Mouse (Mus musculus) embryonic facial prominence, embryonic 11.5 days (tissue): Measurements from ENCODE around the gene Plxnb2. TPM values are rescaled to one million over a fixed set of nuclear protein-coding genes. Genes with fewer than 3 reads are reported as not detected.

Source experiments
- ATAC-seq: fragments of 200-750 bp; cut with Nextera tagmentation; replicated peaks from 2 replicates; pipeline ENCODE4 v1.8.0; 2017; ENCODE audit warnings: low read depth; ENCODE audit not compliant: insufficient number of reproducible peaks, low FRiP score, low TSS enrichment
- DNase-seq: peaks from one replicate; pipeline ENCODE4 v3.0.0-alpha.2; 2015; ENCODE audit warnings: low spot score
- H3K27ac ChIP-seq: fragments of 300-500 bp; sonication (generic); replicated peaks from 2 replicates; pipeline ENCODE4 v1.5.1; 2014; ENCODE audit warnings: mild to moderate bottlenecking, low read depth, low read length, control low read depth
- H3K27me3 ChIP-seq: fragments of 300-500 bp; sonication (generic); 2 replicates; pipeline ENCODE4 v1.6.1; 2014; ENCODE audit warnings: mild to moderate bottlenecking, low read length, moderate library complexity, mixed read lengths; ENCODE audit not compliant: control insufficient read depth, insufficient read depth
- H3K36me3 ChIP-seq: fragments of 300-500 bp; sonication (generic); replicated peaks from 2 replicates; pipeline ENCODE4 v1.6.1; 2014; ENCODE audit warnings: low read depth, mild to moderate bottlenecking, low read length, moderate library complexity, mixed read lengths; ENCODE audit not compliant: control insufficient read depth, insufficient read depth
- H3K4me1 ChIP-seq: fragments of 300-500 bp; sonication (generic); 2 replicates; pipeline ENCODE4 v1.6.1; 2014; ENCODE audit warnings: low read length, mixed read lengths; ENCODE audit not compliant: control insufficient read depth, insufficient read depth
- H3K4me2 ChIP-seq: fragments of 300-500 bp; sonication (generic); 2 replicates; pipeline ENCODE4 v1.6.1; 2014; ENCODE audit warnings: low read depth, mild to moderate bottlenecking, control low read depth, low read length, moderate library complexity
- H3K4me3 ChIP-seq: fragments of 300-500 bp; sonication (generic); 2 replicates; pipeline ENCODE4 v1.5.1; 2014; ENCODE audit warnings: low read depth, low read length, control low read depth
- H3K9ac ChIP-seq: fragments of 300-500 bp; sonication (generic); replicated peaks from 2 replicates; pipeline ENCODE4 v1.6.1; 2014; ENCODE audit warnings: mild to moderate bottlenecking, control low read depth, low read length
- H3K9me3 ChIP-seq: fragments of 300-500 bp; sonication (generic); replicated peaks from 2 replicates; pipeline ENCODE4 v1.6.1; 2016; ENCODE audit warnings: mild to moderate bottlenecking, low read length, inconsistent platforms, mixed read lengths; ENCODE audit not compliant: control insufficient read depth
- WGBS: fragments of 180-500 bp; shearing (Covaris S2); extraction: QIAGEN DNeasy Blood & Tissue Kit; methylation state at CpG from one replicate; pipeline ENCODE4 v1.1.7; 2014; 5-methylcytosine and 5-hydroxymethylcytosine counted together
- polyA plus RNA-seq: library from polyadenylated mRNA; unstranded; fragments of >200 nt; fragmentation: Nextera tagmentation; extraction: Ambion mirVana; gene quantifications from 2 replicates; pipeline ENCODE4 v1.2.1, GENCODE M21; 2014

Plxnb2 gene
- polyA plus RNA-seq, 1 experiment from 2014 or later: 113 TPM

DNA sequence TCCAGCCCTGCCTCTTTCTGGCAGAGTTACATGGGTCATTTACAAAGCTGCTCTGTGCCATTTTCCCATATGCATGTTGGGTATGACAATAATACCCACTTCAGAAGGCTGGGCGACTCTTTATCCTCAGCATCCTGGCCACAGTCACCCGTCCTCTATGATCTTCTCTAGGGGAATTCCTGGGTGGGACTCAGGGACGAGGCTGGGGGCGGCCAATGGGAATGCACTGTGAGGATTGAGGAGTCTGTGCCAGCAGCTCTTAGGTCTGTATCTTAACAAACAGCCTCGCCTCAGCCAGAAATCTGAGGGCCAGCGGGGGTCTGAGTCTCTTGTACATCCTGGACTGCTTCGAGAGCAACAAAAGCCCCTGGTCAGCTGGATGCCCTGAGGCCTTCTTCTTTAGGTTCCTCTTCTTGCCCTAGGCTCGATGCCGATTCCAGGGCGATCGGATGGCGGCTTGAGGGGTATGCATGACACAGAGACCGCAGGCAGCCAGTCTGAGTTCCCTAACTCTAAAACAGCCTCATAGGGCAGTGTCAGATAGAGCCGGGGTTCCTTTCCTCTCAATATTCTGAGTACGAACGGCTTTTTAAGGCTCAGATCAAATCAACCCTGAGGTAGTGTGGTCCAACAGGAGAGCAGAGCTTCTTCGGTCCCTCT is 8.2 kb downstream of the Plxnb2 start:
- peaks cover 23% of the 10 kb centered on the region for H3K4me1 ChIP-seq
- WGBS: 33% methylated on average over 17 of the region's 17 CpGs
- H3K27ac ChIP-seq: 0 out of 2 replicates have a peak overlapping the region, but pooled peaks have one; percentile 1
- peak overlapping the region; percentile 55 for H3K4me3 ChIP-seq
- no peaks in the 10 kb centered on the region for H3K9me3 ChIP-seq
- no peak; the same call in 1 of the 2 replicates for ATAC-seq
- no peaks in the 10 kb centered on the region for H3K27me3 ChIP-seq
- no peak for DNase-seq
- H3K36me3 ChIP-seq: peaks cover 4% of the 10 kb centered on the region
- peak overlapping the region; percentile 63 for H3K9ac ChIP-seq
- H3K4me2 ChIP-seq: peak overlapping the region; percentile 100

DNA sequence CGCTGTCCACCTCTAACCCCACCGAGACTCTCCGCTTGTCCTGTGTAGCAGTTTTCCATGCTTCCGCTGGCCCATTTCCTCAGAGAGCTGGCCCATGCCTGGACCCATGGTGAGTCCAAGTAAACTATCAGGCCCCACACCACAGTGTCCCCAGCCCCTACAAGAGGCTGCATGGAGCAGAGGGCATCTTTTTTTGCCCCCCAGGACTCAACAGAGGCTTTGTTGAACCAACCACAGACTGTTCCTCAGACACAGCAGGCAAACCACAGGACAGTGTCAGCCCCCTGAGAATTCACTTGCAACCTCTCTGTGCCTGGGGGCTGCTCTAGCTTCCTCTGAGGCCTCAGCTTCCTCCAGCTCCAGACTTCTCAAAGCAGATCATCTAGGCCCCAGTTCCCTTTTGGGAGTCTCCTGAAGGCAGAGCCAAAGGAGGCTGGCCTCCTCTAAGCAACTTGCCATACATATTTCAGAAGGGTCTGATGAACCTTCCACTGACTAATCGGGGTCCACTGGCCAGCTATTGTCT is 9.0 kb downstream of the Plxnb2 start:
- Histone ChIP-seq H3K36me3 (peaks cover 9% of the 10 kb centered on the region), H3K4me3 (no peak overlapping the region), H3K27me3 (no peaks in the 10 kb centered on the region), H3K4me1 (peaks cover 17% of the 10 kb centered on the region), H3K27ac (no peak overlapping the region), H3K4me2 (no peak overlapping the region), H3K9me3 (no peaks in the 10 kb centered on the region), H3K9ac (no peak overlapping the region)
- ATAC-seq: no peak
- 85% methylated on average over 5 of the region's 5 CpGs for WGBS
- DNase-seq: no peak

GRCm38 (mm10) chr15:89170102-89170501 is 10.5 kb downstream of the Plxnb2 start:
- Histone ChIP-seq H3K4me3 (no peak overlapping the region), H3K27ac (peak overlapping the region; percentile 47; the same call in 1 of the 2 replicates), H3K4me1 (peaks cover 15% of the 10 kb centered on the region), H3K9me3 (no peaks in the 10 kb centered on the region), H3K27me3 (no peaks in the 10 kb centered on the region), H3K9ac (no peak overlapping the region; the same call in 1 of the 2 replicates), H3K4me2 (no peak overlapping the region), H3K36me3 (peaks cover 20% of the 10 kb centered on the region)
- no peak for ATAC-seq
- no peak for DNase-seq
- 54% methylated on average over 3 of the region's 3 CpGs for WGBS

DNA sequence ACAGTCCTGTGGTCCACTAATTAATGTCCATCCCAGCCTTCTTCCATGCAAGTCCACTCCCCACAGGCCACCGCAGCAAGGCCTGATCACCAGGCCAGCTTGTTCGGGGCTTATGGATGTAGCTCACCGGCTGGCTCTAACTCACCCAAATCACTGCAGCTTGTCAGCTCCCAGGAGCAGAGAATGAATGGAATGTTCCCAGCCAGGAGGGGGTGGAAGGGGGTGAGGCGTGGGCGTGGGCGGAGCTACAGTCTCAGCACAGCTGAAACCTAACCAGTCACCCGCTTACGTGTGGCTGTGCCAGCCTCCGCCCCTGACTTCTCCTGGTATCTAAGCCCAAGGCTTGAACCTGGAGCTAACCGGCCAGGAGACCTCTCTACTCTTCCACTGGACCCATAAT is 11.2 kb downstream of the Plxnb2 start:
- H3K36me3 ChIP-seq: peaks cover 24% of the 10 kb centered on the region
- H3K9ac ChIP-seq: no peak overlapping the region; the same call in 1 of the 2 replicates
- H3K4me2 ChIP-seq: peak overlapping the region; percentile 8; the same call in 1 of the 2 replicates
- H3K27ac ChIP-seq: peak overlapping the region; percentile 47; the same call in 1 of the 2 replicates
- H3K4me1 ChIP-seq: peaks cover 15% of the 10 kb centered on the region
- ATAC-seq (peak; percentile 47; the same call in 1 of the 2 replicates), DNase-seq (peak; percentile 88)
- H3K27me3 ChIP-seq: no peaks in the 10 kb centered on the region
- H3K9me3 ChIP-seq: no peaks in the 10 kb centered on the region
- H3K4me3 ChIP-seq: no peak overlapping the region
- WGBS: 7% methylated on average over 10 of the region's 10 CpGs

DNA sequence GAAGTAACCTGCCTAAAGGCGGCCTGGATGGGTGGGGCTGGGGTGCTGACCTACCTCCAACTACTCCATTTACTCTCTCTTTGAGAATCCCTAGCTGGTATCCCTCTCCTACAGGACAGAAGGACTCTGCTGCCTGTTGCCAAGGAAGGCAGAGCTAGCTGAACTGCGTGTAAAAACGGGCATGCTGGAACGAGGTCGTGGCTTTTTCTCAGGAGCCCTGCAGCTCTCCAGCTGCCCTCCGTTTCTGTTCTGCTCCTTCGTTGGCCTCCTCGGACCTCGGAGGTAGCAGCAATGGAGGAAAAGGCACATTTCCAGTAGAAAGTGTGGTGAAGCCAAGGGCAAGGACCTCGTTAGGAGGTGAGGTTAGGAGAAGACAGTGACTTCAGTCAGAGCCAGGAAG is 11.7 kb downstream of the Plxnb2 start:
- peaks cover 29% of the 10 kb centered on the region for H3K36me3 ChIP-seq
- H3K4me2 ChIP-seq: no peak overlapping the region
- no peak overlapping the region for H3K4me3 ChIP-seq

DNA sequence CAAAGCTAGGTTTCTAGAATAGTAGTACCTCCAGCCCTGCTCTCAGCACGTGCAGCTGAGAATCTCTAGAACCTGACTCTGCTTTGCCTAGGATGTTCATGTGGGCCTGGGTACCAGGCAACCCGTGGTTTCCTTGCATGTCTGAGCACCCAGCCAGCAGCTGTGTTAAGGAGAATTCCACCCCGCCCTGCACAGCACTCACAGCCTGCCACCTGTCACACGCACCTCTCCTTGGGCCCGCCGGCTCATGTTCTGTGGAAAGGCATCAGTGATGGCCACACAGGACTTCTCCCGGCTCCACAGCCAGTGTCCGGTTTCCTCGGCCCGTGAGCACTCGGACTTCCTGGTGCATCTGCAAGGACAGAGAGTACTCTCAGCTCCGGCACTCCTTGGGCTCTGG is 15.1 kb downstream of the Plxnb2 start:
- H3K4me2 ChIP-seq: no peak overlapping the region
- H3K9ac ChIP-seq: no peak overlapping the region
- peaks cover 11% of the 10 kb centered on the region; the same call in 1 of the 2 replicates for H3K4me1 ChIP-seq
- ATAC-seq: no peak
- DNase-seq: no peak
- H3K36me3 ChIP-seq: peaks cover 45% of the 10 kb centered on the region
- H3K9me3 ChIP-seq: no peaks in the 10 kb centered on the region
- no peak overlapping the region for H3K27ac ChIP-seq
- 94% methylated on average over 12 of the region's 12 CpGs for WGBS
- H3K4me3 ChIP-seq: no peak overlapping the region
- no peaks in the 10 kb centered on the region for H3K27me3 ChIP-seq

More for the DNA sequence above, 11.7 kb downstream of the Plxnb2 start:
- Histone ChIP-seq H3K4me1 (peaks cover 15% of the 10 kb centered on the region), H3K27ac (no peak overlapping the region), H3K9ac (no peak overlapping the region; the same call in 1 of the 2 replicates), H3K9me3 (no peaks in the 10 kb centered on the region), H3K27me3 (no peaks in the 10 kb centered on the region)
- WGBS: 54% methylated on average over 10 of the region's 10 CpGs
- ATAC-seq (no peak), DNase-seq (no peak)

DNA sequence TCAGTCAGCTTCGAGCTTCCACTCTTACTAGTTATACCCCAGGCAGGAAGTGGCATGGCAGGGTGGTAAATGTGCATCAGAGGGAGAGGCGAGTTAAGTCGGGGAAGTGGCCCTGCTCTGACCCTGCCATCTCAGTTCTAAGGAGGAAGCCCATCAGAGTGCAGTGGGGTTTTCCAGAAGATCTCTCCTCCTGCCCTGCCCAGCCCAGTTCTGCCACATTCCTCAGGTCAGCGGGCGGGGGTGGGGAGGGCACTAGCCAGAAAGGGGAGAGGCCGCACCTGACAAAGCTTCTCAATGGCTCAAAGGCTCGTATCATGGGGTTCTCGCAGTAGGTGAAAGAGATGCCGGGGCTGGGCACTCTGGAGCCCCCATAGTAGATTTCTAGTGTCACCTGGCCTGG is 19.2 kb downstream of the Plxnb2 start:
- 82% methylated on average over 9 of the region's 9 CpGs for WGBS

DNA sequence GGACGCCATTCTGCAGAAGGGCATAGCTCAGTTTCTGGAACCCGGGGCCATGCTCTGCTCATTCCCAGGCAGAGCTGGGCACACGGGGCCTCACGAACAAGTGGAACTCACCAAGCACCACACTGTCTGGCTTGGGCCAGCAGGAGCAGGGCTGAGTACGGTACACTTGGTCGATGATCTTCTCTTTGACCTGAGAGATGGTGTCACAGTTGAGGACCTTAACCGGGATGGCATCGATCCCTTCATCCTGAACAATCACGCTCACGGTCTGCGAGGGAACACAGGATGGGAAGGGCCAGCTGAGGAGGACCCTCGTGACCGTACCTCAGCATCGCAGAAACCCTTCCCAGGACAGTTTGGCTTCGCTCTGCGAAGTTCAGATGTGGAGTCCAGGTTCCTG is 22.1 kb downstream of the Plxnb2 start:
- peaks cover 60% of the 10 kb centered on the region for H3K36me3 ChIP-seq

More for the DNA sequence above, 19.2 kb downstream of the Plxnb2 start:
- no peak for ATAC-seq
- Histone ChIP-seq H3K4me2 (no peak overlapping the region), H3K27ac (no peak overlapping the region), H3K4me3 (no peak overlapping the region), H3K9me3 (no peaks in the 10 kb centered on the region), H3K9ac (no peak overlapping the region), H3K36me3 (peaks cover 61% of the 10 kb centered on the region), H3K4me1 (no peaks in the 10 kb centered on the region), H3K27me3 (no peaks in the 10 kb centered on the region)
- no peak for DNase-seq

More for the DNA sequence above, 22.1 kb downstream of the Plxnb2 start:
- Histone ChIP-seq H3K9me3 (no peaks in the 10 kb centered on the region), H3K4me1 (no peaks in the 10 kb centered on the region), H3K27ac (no peak overlapping the region), H3K4me2 (no peak overlapping the region), H3K27me3 (no peaks in the 10 kb centered on the region), H3K9ac (no peak overlapping the region), H3K4me3 (no peak overlapping the region)
- 94% methylated on average over 16 of the region's 16 CpGs for WGBS
- DNase-seq (no peak), ATAC-seq (no peak; the same call in 1 of the 2 replicates)
